Mouse (Mus musculus) ES-Bruce4 (cell line): ENCODE measurements around the gene Tbc1d2b. TPM values are rescaled to one million over a fixed set of nuclear protein-coding genes. Genes with fewer than 3 reads are reported as not detected.

Source experiments
- H3K27ac ChIP-seq: 2 replicates; pipeline ENCODE4 v1.5.1; 2012; ENCODE audit warnings: low read length, inconsistent platforms; ENCODE audit not compliant: insufficient read depth
- H3K27me3 ChIP-seq: 2 replicates; pipeline ENCODE4 v1.6.1; 2012; ENCODE audit warnings: mild to moderate bottlenecking, low read length, inconsistent platforms; ENCODE audit not compliant: control insufficient read depth, poor library complexity, insufficient read depth, severe bottlenecking
- H3K36me3 ChIP-seq: 2 replicates; pipeline ENCODE4 v1.6.1; 2012; ENCODE audit warnings: inconsistent platforms, mild to moderate bottlenecking, low read length, moderate library complexity; ENCODE audit not compliant: control insufficient read depth, poor library complexity, insufficient read depth, severe bottlenecking
- H3K4me1 ChIP-seq: one replicate; pipeline ENCODE4 v1.8.1; 2011; ENCODE audit warnings: low read length; ENCODE audit not compliant: control insufficient read depth, insufficient read depth
- H3K4me3 ChIP-seq: 2 replicates; pipeline ENCODE4 v1.5.1; 2011; ENCODE audit warnings: low read depth, mild to moderate bottlenecking, low read length
- H3K9ac ChIP-seq: 2 replicates; pipeline ENCODE4 v1.6.1; 2012; ENCODE audit warnings: low read depth, mild to moderate bottlenecking, inconsistent platforms; ENCODE audit not compliant: poor library complexity, severe bottlenecking
- H3K9me3 ChIP-seq: replicated peaks from 2 replicates; pipeline ENCODE4 v1.6.1; 2012; ENCODE audit warnings: mild to moderate bottlenecking, low read length, inconsistent platforms; ENCODE audit not compliant: control insufficient read depth, poor library complexity, insufficient read depth, severe bottlenecking
- CTCF ChIP-seq: IDR thresholded peaks from one replicate; pipeline ENCODE4 v1.8.1; 2011; ENCODE audit warnings: low read depth, low read length
- EP300 ChIP-seq: IDR thresholded peaks from 2 replicates; pipeline ENCODE4 v1.6.1; 2011; ENCODE audit warnings: low read depth, low read length; ENCODE audit not compliant: insufficient read depth
- POLR2A ChIP-seq: IDR thresholded peaks from one replicate; pipeline ENCODE4 v1.8.1; 2011; ENCODE audit warnings: low read length; ENCODE audit not compliant: insufficient read depth
- polyA plus RNA-seq: library from polyadenylated mRNA; stranded (reverse); fragments of >200 nt; gene quantifications from 2 replicates; pipeline ENCODE4 v1.2.4, GENCODE M21; 2011; ENCODE audit warnings: low read depth; ENCODE audit not compliant: missing spikeins, insufficient read depth, insufficient read length

Tbc1d2b gene
- polyA plus RNA-seq, 1 experiment, result 8.5 TPM

DNA sequence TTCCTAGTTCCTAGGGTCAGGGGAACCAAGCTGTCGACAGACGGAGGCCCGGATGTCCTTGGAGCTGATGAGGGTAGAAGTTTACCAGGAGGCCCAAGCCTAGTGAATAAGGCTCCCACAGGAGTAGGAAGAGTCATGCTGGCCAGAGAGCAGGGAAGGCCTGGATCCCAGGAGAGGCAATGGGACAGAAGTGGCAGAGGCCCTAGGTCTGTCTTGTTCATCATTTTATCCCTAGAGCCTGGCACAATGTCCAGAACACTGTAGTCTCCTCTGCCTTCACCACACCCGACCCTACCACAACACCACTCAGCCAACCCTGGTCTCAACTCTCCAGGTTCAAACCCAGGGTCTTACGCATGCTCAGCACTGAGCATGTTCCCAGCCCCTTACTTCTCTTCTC lies 5.3 kb upstream of the Tbc1d2b start:
- TF ChIP-seq CTCF, result no peak
- TF ChIP-seq EP300, result no peak
- TF ChIP-seq POLR2A, result no peak
- Histone ChIP-seq H3K4me1 (peaks cover 4% of the 10 kb centered on the region), H3K36me3 (no peaks in the 10 kb centered on the region), H3K9me3 (no peaks in the 10 kb centered on the region), H3K27me3 (no peaks in the 10 kb centered on the region), H3K4me3 (no peak overlapping the region), H3K9ac (no peak overlapping the region), H3K27ac (no peak overlapping the region)

DNA sequence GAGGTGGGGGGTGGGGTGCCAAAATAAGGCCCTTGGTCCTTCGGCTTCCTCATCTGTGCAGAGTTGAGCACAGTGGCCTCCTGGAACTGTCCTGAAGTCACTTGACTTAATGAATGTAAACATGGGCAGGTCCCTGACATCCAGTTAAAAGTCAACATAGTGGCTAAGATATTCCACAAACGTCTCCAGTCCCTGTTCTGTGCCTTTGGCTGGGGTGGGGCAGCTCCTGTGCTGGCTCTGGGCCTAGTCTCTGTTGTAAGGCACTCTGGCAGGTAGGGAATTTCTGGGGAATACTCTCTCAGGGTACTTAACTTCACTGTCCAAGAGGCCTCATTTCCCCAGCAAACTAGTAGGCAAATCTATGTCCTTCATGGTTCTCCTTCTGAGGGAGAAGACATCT lies 4.9 kb upstream of the Tbc1d2b start:
- H3K27me3 ChIP-seq, result no peaks in the 10 kb centered on the region
- no peak overlapping the region for H3K27ac ChIP-seq
- H3K4me3 ChIP-seq, result no peak overlapping the region

DNA sequence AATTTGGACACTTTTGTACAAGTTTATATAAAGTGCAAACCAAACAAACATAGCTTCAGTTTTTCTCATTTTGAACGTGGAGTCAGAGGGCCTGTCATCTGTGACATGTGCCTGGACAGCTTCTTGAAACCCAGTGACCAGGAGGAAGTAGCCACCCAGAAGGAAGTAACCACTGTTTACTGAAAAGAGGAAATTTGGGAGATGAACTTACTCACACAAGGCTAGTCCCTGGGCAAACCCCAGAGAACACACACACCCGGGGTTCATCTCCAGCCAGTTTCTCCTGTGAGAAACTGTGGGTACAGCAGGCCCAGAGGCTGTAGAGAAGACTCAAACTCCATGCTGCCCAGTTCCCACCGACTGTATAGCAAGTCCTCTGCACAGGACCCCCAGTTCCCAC lies 3.9 kb upstream of the Tbc1d2b start:
- TF ChIP-seq CTCF (no peak), POLR2A (no peak), EP300 (no peak)
- Histone ChIP-seq H3K36me3 (no peaks in the 10 kb centered on the region), H3K9ac (no peak overlapping the region), H3K27me3 (no peaks in the 10 kb centered on the region), H3K4me3 (no peak overlapping the region), H3K4me1 (peaks cover 4% of the 10 kb centered on the region), H3K9me3 (no peaks in the 10 kb centered on the region), H3K27ac (no peak overlapping the region)

More for the DNA sequence above, 4.9 kb upstream of the Tbc1d2b start:
- Histone ChIP-seq H3K9me3 (no peaks in the 10 kb centered on the region), H3K4me1 (peaks cover 4% of the 10 kb centered on the region), H3K9ac (no peak overlapping the region), H3K36me3 (no peaks in the 10 kb centered on the region)
- TF ChIP-seq EP300, result no peak
- TF ChIP-seq CTCF, result no peak
- TF ChIP-seq POLR2A, result no peak

DNA sequence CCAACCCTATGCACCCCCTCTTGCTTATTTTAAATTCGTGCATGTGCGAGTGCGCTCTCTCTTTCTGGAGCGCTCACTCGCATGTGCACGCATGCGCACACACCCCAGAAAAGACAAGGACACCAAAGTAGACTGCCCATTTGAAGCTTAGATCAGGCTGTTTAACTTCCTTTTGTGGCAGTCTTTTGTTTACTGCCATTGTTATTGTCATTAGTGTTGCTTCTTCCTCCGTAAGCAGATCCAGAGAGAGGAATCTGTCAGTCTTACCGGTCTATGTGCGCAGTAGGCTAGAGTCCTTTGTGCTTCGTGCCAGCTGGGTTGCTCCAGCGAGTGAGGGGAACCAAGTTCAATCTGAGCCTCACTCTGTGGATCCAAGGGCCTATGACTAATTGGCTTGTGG lies 1.7 kb upstream of the Tbc1d2b start:
- no peak for TF ChIP-seq POLR2A
- no peak for TF ChIP-seq EP300
- no peak for TF ChIP-seq CTCF
- no peaks in the 10 kb centered on the region for H3K27me3 ChIP-seq
- H3K4me1 ChIP-seq, result peaks cover 4% of the 10 kb centered on the region
- H3K36me3 ChIP-seq, result no peaks in the 10 kb centered on the region
- no peaks in the 10 kb centered on the region for H3K9me3 ChIP-seq
- no peak overlapping the region for H3K27ac ChIP-seq
- H3K9ac ChIP-seq, result no peak overlapping the region
- H3K4me3 ChIP-seq, result no peak overlapping the region

DNA sequence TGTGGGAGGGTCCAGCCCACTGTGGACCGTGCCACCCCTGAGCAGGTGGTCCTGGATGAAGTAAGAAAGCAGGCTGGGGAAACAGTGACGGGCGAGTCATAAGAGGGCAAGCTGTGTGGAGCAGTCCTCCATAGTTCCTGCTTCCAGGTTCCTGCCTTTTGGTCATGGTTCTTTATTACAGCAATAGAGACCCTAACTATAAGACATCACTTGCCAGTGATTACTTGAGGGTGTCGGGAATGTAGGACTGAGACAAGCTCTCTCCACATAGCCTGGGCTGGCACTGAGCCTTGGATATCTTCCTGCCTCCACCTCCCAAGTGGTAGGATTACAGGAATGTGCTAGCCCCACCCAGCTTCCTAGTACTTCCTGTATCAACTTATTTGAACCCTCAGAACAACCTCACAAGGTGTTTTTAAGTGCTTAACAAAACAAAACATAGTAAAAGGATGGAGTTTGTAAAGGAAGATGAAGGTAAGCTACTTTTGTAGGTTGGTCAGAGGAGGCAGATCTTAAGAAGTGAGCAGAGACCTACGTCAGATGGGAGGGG lies 1.0 kb upstream of the Tbc1d2b start:
- TF ChIP-seq CTCF (no peak), EP300 (no peak)

DNA sequence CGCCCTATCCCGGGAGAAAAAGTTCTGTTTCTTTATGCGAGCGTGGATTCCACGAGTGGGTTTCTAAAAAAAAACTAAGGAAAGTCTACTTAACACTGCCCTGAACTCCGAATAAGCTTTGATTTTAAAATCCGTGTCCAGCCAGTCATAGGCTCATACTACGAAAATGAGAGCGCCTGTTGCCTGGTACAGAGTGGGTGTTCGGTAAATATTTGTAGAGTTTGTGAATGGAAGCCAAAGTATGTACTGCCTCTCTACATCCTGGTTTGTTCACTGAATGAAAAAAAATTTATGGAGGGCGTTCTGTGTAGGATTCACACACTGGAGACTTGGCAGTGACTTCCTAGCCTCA lies 316 bp upstream of the Tbc1d2b start:
- Histone ChIP-seq H3K9ac (peak overlapping the region; percentile 77; the same call in 1 of the 2 replicates), H3K36me3 (no peaks in the 10 kb centered on the region), H3K4me3 (peak overlapping the region; percentile 41), H3K9me3 (no peaks in the 10 kb centered on the region), H3K27me3 (no peaks in the 10 kb centered on the region), H3K27ac (no peak overlapping the region), H3K4me1 (peaks cover 4% of the 10 kb centered on the region)
- TF ChIP-seq CTCF (no peak), EP300 (no peak), POLR2A (no peak)

More for the DNA sequence above, 1.0 kb upstream of the Tbc1d2b start:
- H3K9ac ChIP-seq, result no peak overlapping the region
- no peaks in the 10 kb centered on the region for H3K36me3 ChIP-seq
- H3K27ac ChIP-seq, result no peak overlapping the region
- no peak overlapping the region for H3K4me3 ChIP-seq
- H3K27me3 ChIP-seq, result no peaks in the 10 kb centered on the region
- H3K9me3 ChIP-seq, result no peaks in the 10 kb centered on the region
- peaks cover 4% of the 10 kb centered on the region for H3K4me1 ChIP-seq
